Mouse (Mus musculus) thymus, adult 2 months (tissue): Measurements from ENCODE around the gene Troap.

Source experiments
- CTCF ChIP-seq: fragments of 200-500 bp; IDR thresholded peaks from 2 replicates; pipeline ENCODE4 v1.5.1; 2012; ENCODE audit warnings: mild to moderate bottlenecking, control low read depth, low read length, moderate library complexity, borderline replicate concordance; ENCODE audit not compliant: control insufficient read depth, poor library complexity, insufficient read depth; ENCODE audit errors: extremely low read depth
- POLR2A ChIP-seq: fragments of 200-500 bp; IDR thresholded peaks from 2 replicates; pipeline ENCODE4 v1.6.1; 2012; ENCODE audit warnings: mild to moderate bottlenecking, low read length, control low read depth, moderate library complexity; ENCODE audit not compliant: control insufficient read depth, poor library complexity, insufficient read depth; ENCODE audit errors: extremely low read depth

- TF ChIP-seq CTCF, result no peak
- TF ChIP-seq POLR2A, result no peak
Observed at GRCm38 (mm10) chr15:99095356-99095755, 21.0 kb downstream of the Troap start.
